Comparison of ENCODE assay signal across 8 mouse cellular contexts in the genomic region with DNA sequence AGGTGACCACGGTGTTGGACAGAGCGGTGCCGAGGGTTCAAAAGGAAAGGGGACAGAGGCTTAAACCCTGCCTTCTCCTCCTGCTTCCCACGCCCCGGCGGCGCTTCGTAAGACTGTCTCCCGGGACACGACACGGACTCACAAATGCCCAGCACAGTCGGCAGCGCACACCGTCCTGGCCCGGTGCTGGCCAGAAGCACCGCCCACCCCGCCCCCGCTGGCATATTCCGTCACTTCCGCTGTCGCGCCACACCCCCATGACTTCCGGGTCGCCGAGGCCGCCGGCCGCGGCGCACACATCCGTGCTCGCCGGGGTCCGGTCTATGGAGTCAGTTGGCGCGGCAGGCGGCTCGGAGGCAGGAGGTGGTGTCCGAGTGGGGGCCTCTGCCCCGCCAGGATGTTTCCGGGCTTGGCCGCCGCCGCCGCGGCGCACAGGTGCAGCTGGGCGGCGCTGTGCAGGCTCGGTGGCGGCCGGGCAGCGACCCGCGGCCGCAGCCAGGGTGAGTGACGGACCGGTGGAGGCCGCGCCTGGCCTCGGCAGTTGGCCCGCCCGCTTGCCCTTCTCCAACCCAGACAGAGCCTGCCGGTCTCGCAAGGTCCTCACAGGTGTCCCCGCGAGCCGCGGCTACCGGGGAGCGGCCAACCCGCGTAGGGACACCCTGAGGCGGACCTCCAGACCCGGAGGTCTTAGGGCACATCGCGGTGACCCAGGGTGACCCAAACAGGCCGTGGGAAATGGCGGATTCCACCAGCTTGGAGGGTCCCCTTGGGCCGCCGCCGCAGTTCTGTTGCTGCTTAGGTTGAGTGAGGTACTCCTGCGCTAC. TPM values are rescaled to one million over a fixed set of nuclear protein-coding genes. Genes with fewer than 3 reads are reported as not detected.
DNase-seq lines count a peak whose midpoint lies in the region; ATAC-seq lines count a peak whose summit lies in the region.

A gene (plus strand): TSS at position 258 of the 824 bp plus-strand sequence.

- DNase-seq in adipocyte (ENCODE audit: low spot score): peak; percentile 93
- DNase-seq in embryo, embryonic 10 days (ENCODE audit: low spot score): peak; percentile 91
- peak; percentile 93 for DNase-seq in gastrocnemius, postnatal 14 days
- peak; percentile 85 to 96 for DNase-seq in left cerebral cortex, postnatal 10 days (ENCODE audit: extremely low spot score in 1 of 2, low spot score in 2 of 2)
- DNase-seq in right cerebral cortex, postnatal 25 days: peak; percentile 89
- peak; percentile 87 to 94 for DNase-seq in urinary bladder, postnatal 4 days (ENCODE audit: low spot score in 2 of 2)

- peak; percentile 92 for ATAC-seq in inflammation-experienced regulatory T-cells, adult 6 months
- peak; percentile 93 for ATAC-seq in megakaryocyte-erythroid progenitor cell, adult 5-6 weeks (replicated peaks; ENCODE audit: low FRiP score, low TSS enrichment, poor library complexity, severe bottlenecking)

- intact Hi-C loops in gastrocnemius, postnatal 14 days (cut with DNase I; ENCODE audit: low total_unique reads): no loop called here
- intact Hi-C loops in left cerebral cortex, postnatal 10 days (cut with DNase I): no loop called here

RNA-seq across cellular contexts. Expression of the gene that starts here (rescaled TPM):
- total RNA-seq in gastrocnemius, postnatal 14 days (2021): 10 to 100 TPM; 85.7 to 90.8 TPM
- polyA plus RNA-seq in inflammation-experienced regulatory T-cells, adult 6 months (2017; shearing (Covaris generic)): 10 to 100 TPM in 2 of 3 experiments, 1 to 10 TPM in 1; 9.9 to 14.1 (median 13.7) TPM
- 100 to 1,000 TPM; 179 to 180 TPM for total RNA-seq in left cerebral cortex, postnatal 10 days (2021)
- 30.2 and 39.0 TPM in 2 replicates for total RNA-seq in megakaryocyte-erythroid progenitor cell, adult 5-6 weeks (2014; fragmentation: Nextera tagmentation)
- 32.5 and 41.3 TPM in 2 replicates for total RNA-seq in megakaryocyte-erythroid progenitor cell, adult 5-6 weeks (2017)

Comparison
In these comparisons a context has a peak if more than half of its experiments do, and no peak if none do; other contexts are left out.
1. Peak in every context shown above with its lines: DNase-seq and ATAC-seq.